Mouse (Mus musculus): ENCODE results near the gene Rusc2. TPM values are rescaled to one million over a fixed set of nuclear protein-coding genes. Genes with fewer than 3 reads are reported as not detected.

The Rusc2 gene
- polyA plus RNA-seq, 2 experiments: 9.6 to 16.2 TPM

DNA sequence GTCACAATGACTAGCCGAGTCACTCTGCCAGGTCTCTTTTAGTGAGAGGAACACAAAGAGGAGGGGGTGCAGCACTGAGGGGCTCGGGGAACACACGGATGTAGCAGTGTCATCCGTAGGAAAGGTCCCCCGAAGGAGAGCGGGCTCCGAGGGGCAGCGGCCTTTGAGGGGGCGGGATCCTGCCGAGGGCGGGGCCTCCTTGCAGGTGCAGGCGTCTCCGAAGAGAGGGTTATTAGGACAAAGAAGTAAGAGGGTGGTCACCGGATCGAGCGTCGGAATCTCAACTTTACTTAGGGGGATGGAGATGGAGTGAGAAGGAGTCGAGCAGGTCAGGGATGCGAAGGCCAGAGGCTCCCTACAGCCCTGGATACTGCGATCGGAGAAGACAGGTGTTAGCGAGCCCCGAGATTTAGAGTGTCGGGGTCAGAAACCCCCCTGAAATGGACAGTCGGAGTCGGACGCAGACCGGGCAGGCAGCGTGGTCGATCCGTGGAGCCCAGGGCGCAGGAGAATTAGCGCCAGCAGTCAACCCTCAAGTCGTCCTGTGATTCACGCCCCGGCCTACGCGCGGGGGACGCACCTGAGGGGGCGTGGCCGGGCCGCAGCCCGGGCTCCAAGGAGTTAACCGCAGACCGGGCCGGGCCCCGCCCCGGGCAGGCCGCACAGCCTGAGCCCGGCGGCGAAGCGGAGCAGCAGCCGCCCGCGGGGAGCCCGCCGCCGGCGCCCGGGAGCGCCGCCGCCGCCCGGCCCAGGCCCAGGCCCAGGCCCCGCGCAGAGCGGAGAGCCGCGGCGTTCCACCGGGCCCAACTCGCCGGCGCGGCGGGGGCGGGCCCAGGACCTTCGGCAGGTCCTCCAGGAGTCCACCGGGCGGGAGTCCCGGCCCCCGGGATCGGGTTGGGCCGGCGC is 60.9 kb downstream of the Rusc2 start:
- Histone ChIP-seq H3K27ac (replicated peaks; ENCODE audit: low read depth, low read length) (peak overlapping the region; percentile 91), H3K4me1 (ENCODE audit: control insufficient read depth, insufficient read depth, low read length) (peaks cover 11% of the 10 kb centered on the region), H3K9me3 (ENCODE audit: control insufficient read depth, low read length) (no peaks in the 10 kb centered on the region), H3K4me2 (replicated peaks; ENCODE audit: low read depth, low read length, severe bottlenecking) (peak overlapping the region; percentile 95), H3K36me3 (ENCODE audit: control insufficient read depth, insufficient read depth, low read length) (peaks cover 32% of the 10 kb centered on the region), H3K4me3 (replicated peaks; ENCODE audit: low read length) (peak overlapping the region; percentile 94), H3K9ac (ENCODE audit: low read depth, low read length, severe bottlenecking) (peak overlapping the region; percentile 96), H3K27me3 (ENCODE audit: control insufficient read depth, insufficient read depth, low read length) (no peaks in the 10 kb centered on the region)
- no peak for TF ChIP-seq POLR2A (IDR thresholded peaks at IDR 0.05; ENCODE audit: borderline replicate concordance, extremely low read depth, insufficient read depth, insufficient read length)
- DNase-seq (ENCODE audit: low spot score) (peak; percentile 77), ATAC-seq (ENCODE audit: low FRiP score, low read depth) (peak; percentile 74)
- WGBS: 1% methylated on average over 59 of the region's 88 CpGs

DNA sequence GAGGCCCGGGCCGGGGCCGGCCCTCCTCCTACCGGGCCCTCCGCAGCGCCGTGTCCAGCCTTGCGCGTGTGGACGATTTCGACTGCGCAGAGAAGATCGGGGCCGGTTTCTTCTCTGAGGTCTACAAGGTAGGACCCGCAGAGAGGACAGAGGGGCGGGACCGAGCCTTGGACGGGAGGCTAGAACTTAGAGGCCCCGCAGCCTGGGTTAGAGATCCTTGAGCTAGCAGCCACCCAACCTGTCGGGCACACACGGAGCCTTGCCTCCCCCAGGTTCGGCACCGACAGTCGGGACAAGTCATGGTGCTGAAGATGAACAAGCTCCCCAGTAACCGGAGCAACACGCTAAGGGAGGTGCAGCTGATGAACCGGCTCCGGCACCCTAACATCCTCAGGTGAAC is 61.7 kb downstream of the Rusc2 start:
- ATAC-seq (ENCODE audit: low FRiP score, low read depth): no peak
- TF ChIP-seq POLR2A (IDR thresholded peaks at IDR 0.05; ENCODE audit: borderline replicate concordance, extremely low read depth, insufficient read depth, insufficient read length): no peak

GRCm38 (mm10) chr4:43447251-43447650 is 65.5 kb downstream of the Rusc2 start:
- no peak overlapping the region for H3K27ac ChIP-seq (replicated peaks; ENCODE audit: low read depth, low read length)
- 0 out of 2 replicates have a peak, but pooled peaks cover 2% of the 10 kb centered on the region for H3K27me3 ChIP-seq (ENCODE audit: control insufficient read depth, insufficient read depth, low read length)
- 94% methylated on average over 13 of the region's 13 CpGs for WGBS
- no peak overlapping the region for H3K9ac ChIP-seq (ENCODE audit: low read depth, low read length, severe bottlenecking)
- peaks cover 40% of the 10 kb centered on the region for H3K36me3 ChIP-seq (ENCODE audit: control insufficient read depth, insufficient read depth, low read length)
- no peak for DNase-seq (ENCODE audit: low spot score)
- no peaks in the 10 kb centered on the region for H3K9me3 ChIP-seq (ENCODE audit: control insufficient read depth, low read length)
- ATAC-seq (ENCODE audit: low FRiP score, low read depth): no peak
- H3K4me2 ChIP-seq (replicated peaks; ENCODE audit: low read depth, low read length, severe bottlenecking): no peak overlapping the region
- peaks cover 11% of the 10 kb centered on the region for H3K4me1 ChIP-seq (ENCODE audit: control insufficient read depth, insufficient read depth, low read length)
- H3K4me3 ChIP-seq (replicated peaks; ENCODE audit: low read length): no peak overlapping the region
- TF ChIP-seq POLR2A (IDR thresholded peaks at IDR 0.05; ENCODE audit: borderline replicate concordance, extremely low read depth, insufficient read depth, insufficient read length): no peak

More for the DNA sequence above, 61.7 kb downstream of the Rusc2 start:
- peaks cover 11% of the 10 kb centered on the region for H3K4me1 ChIP-seq (ENCODE audit: control insufficient read depth, insufficient read depth, low read length)
- peak; percentile 41 for DNase-seq (ENCODE audit: low spot score)
- no peaks in the 10 kb centered on the region for H3K27me3 ChIP-seq (ENCODE audit: control insufficient read depth, insufficient read depth, low read length)
- H3K9me3 ChIP-seq (ENCODE audit: control insufficient read depth, low read length): no peaks in the 10 kb centered on the region
- H3K9ac ChIP-seq (ENCODE audit: low read depth, low read length, severe bottlenecking): peak overlapping the region; percentile 96
- H3K27ac ChIP-seq (replicated peaks; ENCODE audit: low read depth, low read length): peak overlapping the region; percentile 91
- H3K4me3 ChIP-seq (replicated peaks; ENCODE audit: low read length): peak overlapping the region; percentile 94
- H3K36me3 ChIP-seq (ENCODE audit: control insufficient read depth, insufficient read depth, low read length): peaks cover 40% of the 10 kb centered on the region
- H3K4me2 ChIP-seq (replicated peaks; ENCODE audit: low read depth, low read length, severe bottlenecking): peak overlapping the region; percentile 95
- WGBS: 1% methylated on average over 20 of the region's 28 CpGs

DNA sequence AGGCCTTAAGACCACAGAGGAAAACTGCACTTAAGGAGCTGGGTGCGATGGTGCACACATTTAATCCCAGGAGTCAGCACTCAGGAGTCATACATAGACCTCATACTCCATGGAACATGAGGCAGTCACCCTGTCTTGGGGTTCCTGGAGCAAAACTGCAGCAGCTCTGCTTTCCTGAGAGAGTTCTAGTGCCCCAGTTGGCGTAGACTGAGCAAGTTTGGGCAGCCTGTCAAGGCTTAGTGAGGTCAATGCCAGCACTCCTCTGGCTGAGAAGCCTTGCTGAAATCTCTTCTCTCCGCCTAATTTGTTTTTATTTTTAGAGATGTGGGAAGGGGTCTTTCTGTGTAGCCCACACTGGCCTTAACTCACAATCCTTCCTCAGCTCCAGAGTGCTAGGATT is 66.8 kb downstream of the Rusc2 start:
- no peak for DNase-seq (ENCODE audit: low spot score)
- ATAC-seq (ENCODE audit: low FRiP score, low read depth): no peak
- TF ChIP-seq POLR2A (IDR thresholded peaks at IDR 0.05; ENCODE audit: borderline replicate concordance, extremely low read depth, insufficient read depth, insufficient read length): no peak
- H3K4me1 ChIP-seq (ENCODE audit: control insufficient read depth, insufficient read depth, low read length): peaks cover 18% of the 10 kb centered on the region
- WGBS: 95% methylated on average over 3 of the region's 3 CpGs
- H3K9me3 ChIP-seq (ENCODE audit: control insufficient read depth, low read length): no peaks in the 10 kb centered on the region
- H3K27me3 ChIP-seq (ENCODE audit: control insufficient read depth, insufficient read depth, low read length): peaks cover 15% of the 10 kb centered on the region; the same call in 1 of the 2 replicates
- no peak overlapping the region for H3K4me2 ChIP-seq (replicated peaks; ENCODE audit: low read depth, low read length, severe bottlenecking)
- peaks cover 40% of the 10 kb centered on the region for H3K36me3 ChIP-seq (ENCODE audit: control insufficient read depth, insufficient read depth, low read length)
- no peak overlapping the region for H3K9ac ChIP-seq (ENCODE audit: low read depth, low read length, severe bottlenecking)
- H3K27ac ChIP-seq (replicated peaks; ENCODE audit: low read depth, low read length): no peak overlapping the region
- no peak overlapping the region for H3K4me3 ChIP-seq (replicated peaks; ENCODE audit: low read length)

DNA sequence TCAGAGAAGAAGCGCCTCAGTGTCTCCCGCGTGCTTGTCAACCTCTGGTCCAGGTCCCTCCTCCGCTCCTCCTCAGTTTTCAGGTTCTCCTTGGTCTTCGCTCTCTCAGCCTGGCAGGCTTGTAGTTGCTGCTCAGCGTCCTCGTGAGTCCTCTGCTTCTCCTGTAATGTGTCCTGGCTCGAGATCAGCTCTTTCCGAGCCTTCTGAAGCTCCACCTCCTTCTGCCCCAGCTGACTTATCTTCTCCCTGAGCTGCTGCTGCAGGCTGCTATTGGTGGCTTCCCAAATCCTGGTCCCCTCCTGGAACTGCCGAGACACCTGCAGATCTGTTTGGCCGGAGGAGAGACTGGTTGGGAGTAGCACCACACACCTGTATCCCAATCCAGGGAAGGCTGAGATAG is 70.5 kb downstream of the Rusc2 start:
- no peak for ATAC-seq (ENCODE audit: low FRiP score, low read depth)
- H3K9me3 ChIP-seq (ENCODE audit: control insufficient read depth, low read length): no peaks in the 10 kb centered on the region
- DNase-seq (ENCODE audit: low spot score): no peak
- WGBS: 54% methylated on average over 11 of the region's 11 CpGs
- no peak overlapping the region for H3K27ac ChIP-seq (replicated peaks; ENCODE audit: low read depth, low read length)
- peaks cover 17% of the 10 kb centered on the region for H3K4me1 ChIP-seq (ENCODE audit: control insufficient read depth, insufficient read depth, low read length)
- no peak for TF ChIP-seq POLR2A (IDR thresholded peaks at IDR 0.05; ENCODE audit: borderline replicate concordance, extremely low read depth, insufficient read depth, insufficient read length)
- no peak overlapping the region for H3K9ac ChIP-seq (ENCODE audit: low read depth, low read length, severe bottlenecking)
- peaks cover 13% of the 10 kb centered on the region for H3K36me3 ChIP-seq (ENCODE audit: control insufficient read depth, insufficient read depth, low read length)
- no peak overlapping the region for H3K4me3 ChIP-seq (replicated peaks; ENCODE audit: low read length)
- no peak overlapping the region for H3K4me2 ChIP-seq (replicated peaks; ENCODE audit: low read depth, low read length, severe bottlenecking)
- peaks cover 30% of the 10 kb centered on the region for H3K27me3 ChIP-seq (ENCODE audit: control insufficient read depth, insufficient read depth, low read length)
